Mouse (Mus musculus) hindbrain, embryonic 10.5 days (tissue): Measurements from ENCODE around the gene Adh6a. TPM values are rescaled to one million over a fixed set of nuclear protein-coding genes. Genes with fewer than 3 reads are reported as not detected.

ENCODE experiments used
- DNase-seq: peaks from one replicate; pipeline ENCODE4 v3.0.0-alpha.2; 2017; ENCODE audit warnings: low spot score
- H3K27ac ChIP-seq: fragments of 300-500 bp; sonication (generic); 2 replicates; pipeline ENCODE4 v1.5.1; 2016; ENCODE audit warnings: mild to moderate bottlenecking, moderate library complexity
- H3K27me3 ChIP-seq: fragments of 300-500 bp; sonication (generic); 2 replicates; pipeline ENCODE4 v1.6.1; 2016; ENCODE audit warnings: mild to moderate bottlenecking; ENCODE audit not compliant: poor library complexity, insufficient read depth, severe bottlenecking
- H3K36me3 ChIP-seq: fragments of 300-500 bp; sonication (generic); 2 replicates; pipeline ENCODE4 v1.6.1; 2016; ENCODE audit warnings: mild to moderate bottlenecking, moderate library complexity
- H3K4me1 ChIP-seq: fragments of 300-500 bp; sonication (generic); replicated peaks from 2 replicates; pipeline ENCODE4 v1.6.1; 2016; ENCODE audit warnings: mild to moderate bottlenecking
- H3K4me3 ChIP-seq: fragments of 300-500 bp; sonication (generic); 2 replicates; pipeline ENCODE4 v1.5.1; 2016; ENCODE audit warnings: mild to moderate bottlenecking, moderate library complexity
- H3K9me3 ChIP-seq: fragments of 300-500 bp; sonication (generic); 2 replicates; pipeline ENCODE4 v1.6.1; 2016; ENCODE audit warnings: mild to moderate bottlenecking, moderate library complexity
- WGBS: fragments of 180-500 bp; shearing (Covaris S2); methylation state at CpG from one replicate; pipeline ENCODE4 v1.1.7; 2016; 5-methylcytosine and 5-hydroxymethylcytosine counted together
- polyA plus RNA-seq: library from polyadenylated mRNA; unstranded; fragments of >200 nt; fragmentation: Nextera tagmentation; extraction: Ambion mirVana; gene quantifications from 2 replicates; pipeline ENCODE4 v1.2.1, GENCODE M21; 2016

Gene Adh6a
- polyA plus RNA-seq: not detected in 2 replicates

DNA sequence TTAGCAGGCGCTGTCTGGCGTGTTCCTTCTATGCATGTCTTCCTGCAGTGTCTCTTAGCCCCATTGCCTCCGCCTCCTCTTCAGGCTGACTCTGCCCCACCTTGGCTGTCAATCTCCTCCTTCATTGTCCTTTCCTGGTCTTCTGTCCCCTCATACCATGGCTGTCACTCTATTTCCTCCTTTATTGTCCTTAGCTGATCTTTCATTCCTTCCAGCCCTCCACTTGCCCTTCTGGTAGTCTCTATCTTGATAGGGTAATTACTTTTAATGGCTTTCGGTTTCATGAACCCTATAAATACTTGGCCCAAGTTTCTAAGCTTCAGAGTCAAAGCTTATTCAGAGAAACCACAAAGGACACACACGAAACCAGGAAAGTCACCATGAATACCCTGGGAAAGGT is at the start of gene Adh6a:
Gene Adh6a (plus strand): TSS at position 322 of the 400 bp plus-strand sequence.
- H3K36me3 ChIP-seq: no peaks in the 10 kb centered on the region
- H3K4me3 ChIP-seq: no peak within 1 kb of the TSS
- WGBS: 84% methylated on average over 5 of the region's 5 CpGs
- H3K9me3 ChIP-seq: no peaks in the 10 kb centered on the region
- no peaks in the 10 kb centered on the region for H3K4me1 ChIP-seq
- no peak within 1 kb of the TSS for H3K27ac ChIP-seq
- DNase-seq: no peak
- no peaks in the 10 kb centered on the region for H3K27me3 ChIP-seq

DNA sequence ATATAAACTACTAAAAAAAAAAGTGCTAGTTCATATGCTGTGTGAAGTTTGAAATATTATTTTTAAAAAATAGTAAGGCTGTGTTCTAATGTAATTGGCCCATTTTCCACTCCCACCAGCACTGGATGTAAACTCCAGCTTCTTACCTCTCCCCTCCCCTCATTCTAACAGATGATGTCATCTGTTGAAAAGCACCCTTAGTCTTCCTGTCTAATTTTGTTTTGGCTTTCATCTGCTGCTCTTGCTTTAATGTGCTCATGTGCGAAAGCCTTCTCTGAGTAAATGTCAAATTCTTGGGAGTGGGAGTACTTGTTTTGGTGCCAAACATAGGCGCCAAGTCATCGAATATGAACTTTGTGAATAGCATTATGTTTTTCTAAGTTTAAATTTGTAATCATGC is 48.4 kb upstream of the Adh6a start:
- H3K4me3 ChIP-seq: no peak overlapping the region
- no peak for DNase-seq
- H3K27ac ChIP-seq: no peak overlapping the region
- H3K27me3 ChIP-seq: no peaks in the 10 kb centered on the region
- no peaks in the 10 kb centered on the region for H3K9me3 ChIP-seq
- 90% methylated on average over 3 of the region's 3 CpGs for WGBS
- no peaks in the 10 kb centered on the region for H3K36me3 ChIP-seq
- H3K4me1 ChIP-seq: 0 out of 2 replicates have a peak, but pooled peaks cover 3% of the 10 kb centered on the region

DNA sequence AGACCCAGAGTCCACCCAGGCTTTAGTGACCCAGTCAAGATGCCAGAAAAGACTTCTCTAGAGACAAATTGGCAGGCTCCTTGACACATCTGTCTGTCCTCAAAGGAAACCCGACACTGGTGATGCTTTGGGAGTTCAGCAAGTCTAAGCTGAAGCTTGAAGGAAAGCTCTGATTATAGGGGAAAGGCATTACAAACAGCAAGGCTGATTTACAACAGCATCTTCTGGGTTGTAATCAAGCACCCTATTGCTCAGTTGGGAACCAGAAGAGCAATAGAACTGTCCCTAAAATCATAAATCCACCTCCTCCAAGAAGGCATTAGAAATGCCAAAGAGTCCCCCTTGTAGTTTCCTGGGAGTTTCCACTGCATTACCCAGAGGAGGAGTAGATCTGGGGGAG is 42.6 kb upstream of the Adh6a start:
- WGBS: 45% methylated on average over 1 of the region's 1 CpGs
- no peak overlapping the region for H3K27ac ChIP-seq
- no peaks in the 10 kb centered on the region for H3K27me3 ChIP-seq
- H3K4me1 ChIP-seq: peaks cover 4% of the 10 kb centered on the region
- DNase-seq: no peak
- no peak overlapping the region for H3K4me3 ChIP-seq
- H3K36me3 ChIP-seq: no peaks in the 10 kb centered on the region
- H3K9me3 ChIP-seq: no peaks in the 10 kb centered on the region

DNA sequence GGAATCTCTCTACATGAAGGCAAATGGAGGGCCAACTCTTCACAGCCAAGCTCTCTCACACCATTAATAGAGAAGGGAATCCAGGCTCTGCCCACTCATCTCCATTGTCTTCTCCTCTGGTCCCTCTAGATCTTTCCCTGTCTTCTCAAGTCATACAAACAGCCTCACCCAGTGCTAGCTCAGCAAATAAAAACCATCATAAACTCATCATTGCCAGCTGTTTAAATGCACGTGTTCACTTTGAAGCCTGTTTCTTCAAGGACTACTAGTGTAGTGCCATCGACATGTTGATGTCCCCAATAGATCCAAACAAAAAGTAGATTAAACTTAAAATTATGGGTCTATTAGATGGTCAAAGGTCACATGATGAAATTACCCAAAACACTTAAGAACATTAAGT is 41.8 kb upstream of the Adh6a start:
- no peak overlapping the region for H3K4me3 ChIP-seq
- H3K27ac ChIP-seq: no peak overlapping the region
- no peaks in the 10 kb centered on the region for H3K27me3 ChIP-seq
- no peaks in the 10 kb centered on the region for H3K36me3 ChIP-seq
- no peak for DNase-seq
- no peaks in the 10 kb centered on the region for H3K9me3 ChIP-seq
- 91% methylated on average over 2 of the region's 2 CpGs for WGBS
- peaks cover 4% of the 10 kb centered on the region for H3K4me1 ChIP-seq

DNA sequence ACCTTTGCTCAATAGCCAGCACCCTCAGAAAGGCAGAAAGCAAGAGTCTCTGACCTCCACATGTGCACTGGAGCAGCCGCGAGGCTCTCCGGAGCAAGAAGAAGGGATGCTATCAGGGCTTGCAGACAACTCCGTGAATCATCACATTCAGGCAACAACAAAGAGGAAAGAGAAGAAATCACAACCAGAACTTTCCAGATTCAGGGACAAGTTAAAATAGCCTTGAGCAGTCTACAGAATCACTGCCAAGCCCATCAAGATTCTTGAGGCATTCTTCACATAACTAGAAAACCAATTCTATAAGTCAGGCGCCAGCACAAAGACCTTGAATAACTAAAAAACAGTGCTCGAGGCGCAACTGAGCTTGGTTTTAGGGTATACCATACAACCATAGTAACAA is 40.0 kb upstream of the Adh6a start:
- H3K27ac ChIP-seq: no peak overlapping the region
- DNase-seq: no peak
- 91% methylated on average over 7 of the region's 7 CpGs for WGBS
- H3K4me3 ChIP-seq: no peak overlapping the region
- H3K9me3 ChIP-seq: no peaks in the 10 kb centered on the region
- no peaks in the 10 kb centered on the region for H3K36me3 ChIP-seq
- peaks cover 4% of the 10 kb centered on the region for H3K4me1 ChIP-seq
- no peaks in the 10 kb centered on the region for H3K27me3 ChIP-seq

DNA sequence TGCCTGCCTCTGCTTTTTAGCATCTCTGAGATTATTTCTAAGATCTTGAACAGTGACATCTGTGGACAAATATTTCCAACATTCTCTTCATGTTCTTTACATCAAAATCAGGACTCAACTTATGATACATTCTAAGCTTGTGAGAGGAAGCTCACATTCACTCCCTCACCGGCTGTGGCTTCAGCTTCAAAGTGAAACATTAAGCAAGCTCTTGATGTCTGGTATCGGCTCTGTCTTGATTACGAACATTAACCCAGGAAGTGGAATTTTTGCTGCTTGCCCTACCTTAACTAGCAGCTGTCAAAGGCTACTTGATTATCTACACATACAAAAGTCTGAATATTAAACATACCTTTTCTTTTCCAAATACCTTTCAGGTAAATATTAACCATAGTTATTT is 38.0 kb upstream of the Adh6a start:
- H3K4me3 ChIP-seq: no peak overlapping the region
- DNase-seq: no peak
- peaks cover 4% of the 10 kb centered on the region for H3K4me1 ChIP-seq
- H3K36me3 ChIP-seq: no peaks in the 10 kb centered on the region
- no peaks in the 10 kb centered on the region for H3K9me3 ChIP-seq
- 92% methylated on average over 3 of the region's 3 CpGs for WGBS
- H3K27ac ChIP-seq: no peak overlapping the region
- no peaks in the 10 kb centered on the region for H3K27me3 ChIP-seq

DNA sequence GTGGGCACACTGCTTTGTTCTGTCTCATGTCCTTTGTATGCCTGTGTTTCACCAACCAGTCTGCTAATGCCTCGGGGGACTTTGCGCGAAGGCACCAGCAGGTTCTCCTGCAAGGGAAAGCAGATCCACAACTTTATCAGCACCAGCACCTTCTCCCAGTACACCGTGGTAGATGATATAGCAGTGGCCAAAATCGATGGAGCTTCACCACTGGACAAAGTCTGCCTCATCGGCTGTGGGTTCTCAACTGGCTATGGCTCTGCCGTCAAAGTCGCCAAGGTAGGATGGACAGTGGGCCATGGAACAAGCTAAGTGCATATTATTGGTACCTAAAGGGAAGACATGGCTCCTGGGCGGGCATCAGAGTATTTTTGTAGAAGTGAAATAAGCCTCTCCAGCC is 30.5 kb upstream of the Adh6a start:
- H3K4me3 ChIP-seq: no peak overlapping the region
- H3K27me3 ChIP-seq: no peaks in the 10 kb centered on the region
- no peak for DNase-seq
- H3K9me3 ChIP-seq: no peaks in the 10 kb centered on the region
- 60% methylated on average over 9 of the region's 9 CpGs for WGBS
- H3K4me1 ChIP-seq: peaks cover 8% of the 10 kb centered on the region
- no peak overlapping the region for H3K27ac ChIP-seq
- no peaks in the 10 kb centered on the region for H3K36me3 ChIP-seq

DNA sequence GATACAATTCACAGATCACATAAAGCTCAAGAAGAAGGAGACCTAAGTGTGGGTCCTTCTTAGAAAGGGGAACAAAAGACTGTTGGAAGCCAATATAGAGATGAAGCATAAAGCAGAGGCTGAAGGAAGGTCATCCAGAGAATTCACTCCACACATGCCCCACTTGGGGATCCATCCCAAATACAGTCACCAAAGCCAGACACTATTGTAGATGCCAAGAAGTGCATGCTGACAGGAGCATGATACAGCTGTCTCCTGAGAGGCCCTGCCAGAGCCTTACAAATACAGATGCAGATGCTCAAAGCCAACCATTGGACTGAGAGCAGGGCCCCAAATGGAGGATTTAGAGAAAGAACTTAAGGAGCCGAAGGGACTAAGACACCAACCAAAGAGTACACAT is 29.3 kb upstream of the Adh6a start:
- WGBS: 89% methylated on average over 1 of the region's 1 CpGs
- no peak overlapping the region for H3K27ac ChIP-seq
- DNase-seq: no peak
- peaks cover 8% of the 10 kb centered on the region for H3K4me1 ChIP-seq
- no peaks in the 10 kb centered on the region for H3K9me3 ChIP-seq
- H3K27me3 ChIP-seq: no peaks in the 10 kb centered on the region
- no peak overlapping the region for H3K4me3 ChIP-seq
- H3K36me3 ChIP-seq: no peaks in the 10 kb centered on the region

DNA sequence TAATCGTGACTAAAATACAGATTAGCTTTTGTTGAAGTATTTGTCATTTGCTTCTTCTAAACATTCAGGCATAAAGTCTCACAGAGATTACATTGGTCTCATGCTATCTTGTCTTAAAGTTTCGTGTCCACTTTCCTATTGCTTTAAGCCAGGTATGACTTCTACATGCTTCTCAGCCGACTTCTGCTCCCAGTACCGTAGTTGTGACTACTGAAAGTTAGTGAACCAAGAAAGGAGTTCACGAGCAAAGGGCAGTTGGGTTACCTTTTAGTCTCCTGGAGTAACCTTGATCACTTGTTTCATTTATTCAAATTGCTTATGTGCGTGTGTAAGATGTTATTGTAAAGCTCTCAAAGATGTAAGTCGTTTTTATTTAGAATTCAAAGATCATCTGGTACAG is 27.1 kb upstream of the Adh6a start:
- H3K27me3 ChIP-seq: no peaks in the 10 kb centered on the region
- no peak overlapping the region for H3K27ac ChIP-seq
- no peak overlapping the region for H3K4me3 ChIP-seq
- WGBS: 89% methylated on average over 7 of the region's 7 CpGs
- peaks cover 12% of the 10 kb centered on the region for H3K4me1 ChIP-seq
- no peaks in the 10 kb centered on the region for H3K36me3 ChIP-seq
- H3K9me3 ChIP-seq: no peaks in the 10 kb centered on the region
- DNase-seq: no peak

DNA sequence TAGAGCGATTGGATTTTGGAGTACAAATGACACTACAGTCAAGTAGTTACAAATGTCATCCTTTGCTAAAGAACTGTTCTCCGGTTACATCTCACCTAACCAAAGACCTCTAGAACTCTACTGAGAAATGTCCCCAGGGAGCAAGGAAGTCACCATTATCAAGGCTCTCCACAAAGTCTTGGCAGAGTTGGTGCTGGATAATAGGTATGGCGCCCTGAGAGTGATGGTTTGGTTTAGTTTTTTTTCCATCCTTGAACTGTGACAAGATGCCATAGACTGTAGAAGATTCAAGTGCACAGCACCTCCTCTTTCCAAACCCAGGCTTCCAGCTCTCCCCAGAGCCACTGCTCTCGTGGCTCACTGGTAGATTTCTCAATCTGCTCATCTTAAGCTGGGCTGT is 25.4 kb upstream of the Adh6a start:
- no peaks in the 10 kb centered on the region for H3K27me3 ChIP-seq
- no peaks in the 10 kb centered on the region for H3K36me3 ChIP-seq
- DNase-seq: no peak
- peaks cover 6% of the 10 kb centered on the region for H3K4me1 ChIP-seq
- no peaks in the 10 kb centered on the region for H3K9me3 ChIP-seq
- no peak overlapping the region for H3K27ac ChIP-seq
- H3K4me3 ChIP-seq: no peak overlapping the region
- 90% methylated on average over 4 of the region's 4 CpGs for WGBS

DNA sequence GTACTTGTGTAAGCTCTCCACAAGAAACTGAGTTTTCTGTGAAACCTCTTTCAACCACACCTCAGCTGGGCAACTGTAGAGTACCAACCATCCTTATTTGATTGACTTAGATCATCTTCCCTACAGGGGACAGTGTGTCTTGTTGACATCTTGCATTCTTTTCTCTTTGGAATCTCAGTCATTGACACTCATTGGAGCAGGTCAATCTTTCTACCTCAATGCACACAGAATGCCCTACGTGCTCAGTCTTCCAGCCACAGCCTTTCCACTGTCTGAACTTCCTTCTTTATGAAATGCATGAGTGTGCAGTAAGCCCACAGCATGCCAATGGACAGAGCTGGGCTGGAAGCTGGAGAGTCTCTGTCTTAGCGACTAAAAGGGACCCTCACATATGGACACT is 22.4 kb upstream of the Adh6a start:
- Histone ChIP-seq H3K9me3 (peaks cover 3% of the 10 kb centered on the region; the same call in 1 of the 2 replicates), H3K4me3 (no peak overlapping the region)
- 61% methylated on average over 2 of the region's 2 CpGs for WGBS

DNA sequence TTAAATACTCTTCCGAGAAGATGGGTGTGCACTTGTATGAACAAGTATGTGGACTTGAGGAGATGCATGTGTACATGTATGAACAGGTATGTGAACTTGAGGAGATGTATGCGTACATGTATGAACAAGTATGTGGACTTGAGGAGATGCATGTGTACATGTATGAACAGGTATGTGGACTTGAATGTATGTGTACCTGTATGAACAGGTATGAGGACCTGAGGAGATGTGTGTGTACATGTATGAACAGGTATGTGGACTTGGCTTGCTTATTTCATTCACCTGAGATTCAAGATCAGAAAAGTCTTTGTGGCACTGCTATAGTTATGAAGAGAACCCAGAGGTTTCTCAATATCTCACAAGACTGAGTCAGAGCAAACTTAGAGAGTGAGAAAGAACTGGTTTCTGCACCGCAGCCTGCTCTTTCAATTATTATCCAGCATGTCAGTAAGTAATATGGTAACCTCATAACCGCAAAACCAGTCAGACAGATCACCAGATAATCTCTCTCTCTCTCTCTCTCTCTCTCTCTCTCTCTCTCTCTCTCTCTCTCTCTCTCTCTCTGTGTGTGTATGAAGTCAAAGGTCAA is 21.5 kb upstream of the Adh6a start:
- no peaks in the 10 kb centered on the region for H3K36me3 ChIP-seq
- DNase-seq: no peak
- peaks cover 5% of the 10 kb centered on the region; the same call in 1 of the 2 replicates for H3K4me1 ChIP-seq
- no peak overlapping the region for H3K27ac ChIP-seq
- 94% methylated on average over 4 of the region's 4 CpGs for WGBS
- H3K9me3 ChIP-seq: peaks cover 3% of the 10 kb centered on the region; the same call in 1 of the 2 replicates
- no peak overlapping the region for H3K4me3 ChIP-seq
- no peaks in the 10 kb centered on the region for H3K27me3 ChIP-seq

More for the DNA sequence above, 22.4 kb upstream of the Adh6a start:
- DNase-seq: no peak
- Histone ChIP-seq H3K36me3 (no peaks in the 10 kb centered on the region), H3K27me3 (no peaks in the 10 kb centered on the region), H3K4me1 (peaks cover 5% of the 10 kb centered on the region; the same call in 1 of the 2 replicates), H3K27ac (no peak overlapping the region)

DNA sequence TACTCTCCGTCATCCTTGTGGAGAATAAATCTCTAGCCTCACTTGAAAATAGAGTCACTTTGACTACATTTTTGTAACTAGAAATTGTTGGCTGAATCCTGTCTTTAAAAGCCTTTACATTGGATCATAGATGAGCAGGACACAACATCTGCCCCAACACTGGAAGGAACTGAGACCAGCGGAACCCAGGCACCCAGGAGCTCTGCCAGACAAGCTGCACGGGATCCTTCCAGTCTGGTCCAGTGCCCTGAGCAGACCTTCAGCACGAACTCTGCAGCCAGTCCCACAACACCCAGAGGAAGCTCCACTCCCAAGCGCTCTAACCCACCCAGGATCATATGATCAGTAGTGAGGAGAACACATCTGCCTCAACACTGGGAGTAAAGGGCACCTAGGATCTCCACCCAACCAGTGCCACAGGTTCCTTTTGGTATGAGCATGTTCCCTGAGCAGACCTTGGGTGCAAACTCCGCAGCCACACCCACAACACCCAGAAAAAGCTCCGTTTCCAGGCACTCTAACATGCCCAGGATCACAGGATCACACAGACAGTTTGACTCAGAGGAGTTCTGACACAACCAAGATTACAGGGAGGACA is 19.7 kb upstream of the Adh6a start:
- Histone ChIP-seq H3K4me1 (peaks cover 5% of the 10 kb centered on the region; the same call in 1 of the 2 replicates), H3K36me3 (no peaks in the 10 kb centered on the region), H3K9me3 (peaks cover 12% of the 10 kb centered on the region), H3K27ac (no peak overlapping the region), H3K4me3 (no peak overlapping the region), H3K27me3 (no peaks in the 10 kb centered on the region)
- no peak for DNase-seq
- 88% methylated on average over 7 of the region's 7 CpGs for WGBS
